Mouse (Mus musculus): ENCODE results near the gene Ptgdr2.

DNA sequence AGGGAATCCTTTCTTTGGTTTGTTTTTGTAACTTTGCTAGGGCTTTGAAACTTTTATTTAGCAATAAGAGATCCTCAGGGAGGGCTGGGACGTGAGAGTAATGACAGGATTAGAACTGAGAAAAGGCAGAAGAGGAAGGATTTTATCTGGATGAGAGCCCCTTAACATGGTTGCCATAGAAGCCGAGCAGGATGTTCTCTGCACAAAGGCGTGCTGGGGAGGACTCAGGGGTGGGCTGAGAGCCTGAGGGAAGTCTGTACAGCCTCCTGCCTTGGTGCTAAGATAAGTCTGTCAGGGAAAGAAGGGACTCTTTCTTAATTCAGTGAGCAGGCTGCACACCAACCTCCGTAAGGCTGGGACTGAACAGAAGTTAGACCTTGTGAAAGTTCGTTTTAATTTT is 1.9 kb upstream of the Ptgdr2 start:
- no peak for TF ChIP-seq CTCF (IDR thresholded peaks at IDR 0.05; ENCODE audit: extremely low read depth, insufficient read depth, low read length)
- no peak for TF ChIP-seq POLR2A (IDR thresholded peaks at IDR 0.05; ENCODE audit: extremely low read depth, insufficient read depth, low read length)

Measured in cortical plate, adult 2 months (tissue).